Mouse (Mus musculus): ENCODE measurements around the gene Chst11. TPM values are rescaled to one million over a fixed set of nuclear protein-coding genes. Genes with fewer than 3 reads are reported as not detected.

Chst11 gene
- polyA plus RNA-seq, 1 experiment from 2014 or later, result 2.9 TPM

DNA sequence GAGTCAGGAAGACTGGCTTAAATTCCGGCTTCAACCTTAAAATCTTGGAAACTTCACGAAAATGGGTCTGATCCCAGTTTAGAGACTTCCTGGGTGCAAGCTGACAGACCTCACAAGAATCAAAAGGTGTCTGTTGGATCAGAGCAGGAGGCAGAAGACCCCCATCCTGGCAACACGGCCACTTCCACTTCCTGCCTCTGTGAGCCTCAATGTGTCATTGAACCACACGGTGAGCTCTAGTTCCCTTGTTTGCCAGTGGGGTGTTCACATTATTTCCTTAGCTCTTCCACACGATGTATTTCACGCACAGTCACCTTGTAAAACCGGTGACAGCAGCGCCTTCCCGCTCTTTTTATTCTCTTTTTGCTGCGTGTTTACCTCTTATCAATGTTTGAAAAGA lies 54.1 kb downstream of the Chst11 start:
- no peak overlapping the region for H3K4me2 ChIP-seq (replicated peaks)
- no peak for ATAC-seq
- H3K36me3 ChIP-seq, result no peaks in the 10 kb centered on the region
- 86% methylated on average over 10 of the region's 10 CpGs for WGBS
- peaks cover 41% of the 10 kb centered on the region for H3K4me1 ChIP-seq (replicated peaks)
- no peaks in the 10 kb centered on the region for H3K27me3 ChIP-seq
- no peaks in the 10 kb centered on the region for H3K9me3 ChIP-seq
- no peak overlapping the region for H3K9ac ChIP-seq (replicated peaks)
- H3K27ac ChIP-seq, result no peak overlapping the region
- H3K4me3 ChIP-seq (replicated peaks), result no peak overlapping the region

DNA sequence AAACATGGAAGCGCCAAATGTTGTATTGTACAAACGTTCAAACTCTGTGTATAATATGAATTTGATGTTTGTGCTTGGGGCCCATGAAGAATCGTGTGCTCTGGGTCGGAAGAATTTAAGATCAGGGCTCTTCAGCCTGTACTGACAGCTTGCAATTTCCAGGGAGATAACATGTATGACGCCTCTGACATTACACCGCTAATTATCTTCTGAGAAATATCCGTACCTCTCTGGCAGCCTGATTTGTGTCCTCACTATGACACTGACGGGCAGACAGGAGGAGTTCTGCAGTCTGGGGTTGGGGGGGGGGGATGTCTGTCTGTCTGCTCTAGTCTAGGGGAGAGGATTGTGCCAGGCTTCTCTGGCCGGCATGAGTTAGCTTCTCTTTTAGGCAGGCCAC lies 56.6 kb downstream of the Chst11 start:
- WGBS, result 66% methylated on average over 9 of the region's 9 CpGs
- no peak for ATAC-seq
- H3K4me3 ChIP-seq (replicated peaks), result no peak overlapping the region

DNA sequence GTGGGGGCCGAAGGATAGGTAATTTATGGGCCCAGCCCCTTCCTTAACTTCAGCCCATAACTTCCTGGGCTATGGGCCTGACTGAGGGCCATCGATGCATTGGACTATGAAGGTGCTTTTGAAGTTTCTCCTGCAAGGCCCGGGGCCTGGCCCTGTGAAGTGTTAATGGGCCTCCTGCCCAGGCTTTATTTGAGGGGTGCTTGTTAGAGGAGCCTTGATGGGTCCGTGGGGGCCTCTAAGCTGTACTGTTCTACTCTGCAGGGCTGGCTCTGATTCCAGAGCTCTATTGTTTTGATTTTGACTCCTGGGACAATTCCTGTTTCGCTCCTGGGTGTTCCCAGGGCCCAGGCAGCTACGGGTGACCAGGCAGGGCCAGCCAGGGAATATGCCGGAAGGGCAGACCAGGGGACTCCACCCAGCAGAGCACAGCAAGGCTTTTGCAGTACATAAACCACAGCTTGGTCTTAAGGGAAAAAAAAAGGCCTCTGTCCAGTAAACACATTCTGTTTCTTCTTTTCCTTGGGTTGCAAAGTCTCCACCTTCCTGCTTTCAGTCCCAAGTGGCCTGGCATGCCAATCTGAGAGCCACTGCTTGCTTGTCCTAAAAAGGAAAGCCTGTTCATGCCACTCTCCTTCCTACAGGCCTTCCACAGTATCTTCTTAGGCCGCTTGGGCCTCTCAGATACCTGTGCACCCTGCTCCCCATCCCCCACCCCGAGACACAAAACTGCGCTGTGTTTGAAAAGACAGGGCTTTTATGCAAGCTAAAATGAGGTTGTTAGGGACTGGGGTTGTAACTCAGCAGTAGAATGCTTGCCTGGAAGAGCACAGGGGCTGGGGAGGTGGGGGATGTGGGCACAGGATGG lies 57.5 kb downstream of the Chst11 start:
- peak; percentile 72 for ATAC-seq
- Histone ChIP-seq H3K27ac (peak overlapping the region; percentile 71), H3K9ac (replicated peaks) (no peak overlapping the region), H3K9me3 (no peaks in the 10 kb centered on the region), H3K4me3 (replicated peaks) (no peak overlapping the region), H3K4me1 (replicated peaks) (peaks cover 25% of the 10 kb centered on the region), H3K4me2 (replicated peaks) (no peak overlapping the region), H3K36me3 (no peaks in the 10 kb centered on the region), H3K27me3 (no peaks in the 10 kb centered on the region)
- WGBS, result 19% methylated on average over 10 of the region's 10 CpGs

More for the DNA sequence above, 56.6 kb downstream of the Chst11 start:
- no peaks in the 10 kb centered on the region for H3K9me3 ChIP-seq
- no peak overlapping the region for H3K27ac ChIP-seq
- H3K27me3 ChIP-seq, result no peaks in the 10 kb centered on the region
- peaks cover 33% of the 10 kb centered on the region for H3K4me1 ChIP-seq (replicated peaks)
- H3K9ac ChIP-seq (replicated peaks), result no peak overlapping the region
- H3K36me3 ChIP-seq, result no peaks in the 10 kb centered on the region
- no peak overlapping the region for H3K4me2 ChIP-seq (replicated peaks)

- Histone ChIP-seq H3K27me3 (no peaks in the 10 kb centered on the region), H3K9me3 (no peaks in the 10 kb centered on the region), H3K4me3 (replicated peaks) (no peak overlapping the region), H3K36me3 (no peaks in the 10 kb centered on the region), H3K9ac (replicated peaks) (no peak overlapping the region), H3K4me2 (replicated peaks) (no peak overlapping the region), H3K4me1 (replicated peaks) (peaks cover 26% of the 10 kb centered on the region), H3K27ac (no peak overlapping the region)
- 66% methylated on average over 2 of the region's 2 CpGs for WGBS
- ATAC-seq, result no peak
Measured at GRCm38 (mm10) chr10:83043478-83044259, 58.4 kb downstream of the Chst11 start.

DNA sequence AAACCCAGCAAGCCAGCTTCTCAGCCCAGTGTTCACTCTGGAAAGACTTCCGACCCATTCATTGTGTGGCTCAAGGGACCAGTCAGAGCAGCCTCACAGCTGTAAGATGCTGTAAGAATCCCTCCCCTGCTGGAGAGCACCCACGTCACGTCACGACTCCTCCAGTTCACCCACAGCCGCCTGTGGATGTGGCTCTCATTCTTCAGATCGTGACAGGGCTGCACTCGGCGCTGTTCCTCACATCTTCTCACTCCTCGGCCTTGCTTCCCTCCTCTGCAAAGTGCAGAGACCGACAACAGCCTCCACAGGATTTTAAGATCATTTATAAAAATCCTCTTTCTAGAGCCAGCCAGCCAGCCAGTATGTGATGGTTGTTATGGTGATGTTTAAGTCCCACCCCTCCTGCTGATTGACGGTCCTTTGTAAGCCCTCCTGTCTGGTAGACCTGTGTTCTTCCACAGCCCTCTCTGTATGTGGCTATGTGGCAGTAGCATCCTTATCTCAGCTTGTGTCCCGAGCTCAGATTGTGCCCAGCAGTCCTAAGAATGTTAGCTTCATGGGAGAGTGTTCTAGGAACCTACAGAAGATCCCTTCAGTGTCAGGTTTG lies 64.0 kb downstream of the Chst11 start:
- no peak overlapping the region for H3K4me3 ChIP-seq (replicated peaks)
- peaks cover 15% of the 10 kb centered on the region for H3K4me1 ChIP-seq (replicated peaks)
- H3K27me3 ChIP-seq, result no peaks in the 10 kb centered on the region
- no peaks in the 10 kb centered on the region for H3K9me3 ChIP-seq
- 42% methylated on average over 12 of the region's 12 CpGs for WGBS
- H3K27ac ChIP-seq, result peak overlapping the region; percentile 72
- no peaks in the 10 kb centered on the region for H3K36me3 ChIP-seq
- peak overlapping the region; percentile 15; the same call in 1 of the 2 replicates for H3K4me2 ChIP-seq (replicated peaks)
- peak; percentile 86 for ATAC-seq
- H3K9ac ChIP-seq (replicated peaks), result no peak overlapping the region

- Histone ChIP-seq H3K9ac (replicated peaks) (no peak overlapping the region), H3K4me1 (replicated peaks) (peaks cover 17% of the 10 kb centered on the region), H3K9me3 (no peaks in the 10 kb centered on the region), H3K36me3 (no peaks in the 10 kb centered on the region), H3K4me3 (replicated peaks) (no peak overlapping the region), H3K27ac (no peak overlapping the region), H3K27me3 (no peaks in the 10 kb centered on the region), H3K4me2 (replicated peaks) (no peak overlapping the region)
- ATAC-seq, result no peak
- 83% methylated on average over 10 of the region's 10 CpGs for WGBS
Measured at GRCm38 (mm10) chr10:83053886-83054550, 68.7 kb downstream of the Chst11 start.

DNA sequence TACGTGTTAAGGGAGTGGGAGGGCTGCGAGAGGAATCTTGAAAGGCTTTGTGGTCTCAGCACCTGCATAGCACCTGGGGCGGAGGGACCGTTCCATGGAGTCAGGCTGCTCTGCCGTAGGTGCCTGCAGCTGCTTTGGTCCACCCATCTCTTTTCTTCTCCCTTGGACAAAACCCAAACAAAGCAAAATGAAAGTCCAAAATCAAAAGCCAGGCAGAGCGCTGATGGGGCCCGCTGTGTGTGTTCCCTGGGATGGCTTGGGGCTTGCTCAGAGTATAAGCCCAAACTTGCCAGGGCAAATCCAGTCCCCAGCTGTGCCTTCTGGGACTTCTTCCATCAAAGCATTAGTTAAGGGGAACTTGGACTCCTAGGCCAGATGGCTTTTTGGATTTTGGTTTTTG lies 71.0 kb downstream of the Chst11 start:
- Histone ChIP-seq H3K4me1 (replicated peaks) (peaks cover 22% of the 10 kb centered on the region), H3K27me3 (no peaks in the 10 kb centered on the region), H3K4me2 (replicated peaks) (no peak overlapping the region), H3K4me3 (replicated peaks) (no peak overlapping the region), H3K36me3 (no peaks in the 10 kb centered on the region), H3K27ac (no peak overlapping the region), H3K9ac (replicated peaks) (no peak overlapping the region), H3K9me3 (no peaks in the 10 kb centered on the region)
- no peak for ATAC-seq
- WGBS, result 68% methylated on average over 7 of the region's 7 CpGs

DNA sequence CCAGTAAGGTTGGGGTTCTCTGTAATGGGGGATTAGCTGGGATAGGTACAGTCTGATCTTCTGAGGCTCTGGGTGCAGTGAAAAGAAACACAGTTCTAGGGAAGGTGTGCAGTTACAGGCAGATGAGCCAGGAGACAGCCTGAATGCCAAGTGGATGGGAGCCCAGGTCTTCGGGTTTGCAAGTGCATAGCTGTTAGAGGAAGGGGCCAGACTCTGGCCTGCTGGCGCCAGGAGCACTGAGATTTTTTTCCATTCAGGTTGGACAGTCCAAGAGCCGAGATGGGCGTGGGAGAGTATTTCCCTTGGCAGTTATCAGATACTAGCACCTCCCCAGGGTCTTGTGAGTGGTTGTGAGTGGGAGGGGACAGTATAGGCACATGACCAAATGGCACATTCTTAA lies 71.6 kb downstream of the Chst11 start:
- Histone ChIP-seq H3K4me1 (replicated peaks) (peaks cover 22% of the 10 kb centered on the region), H3K27ac (no peak overlapping the region), H3K4me2 (replicated peaks) (no peak overlapping the region), H3K9ac (replicated peaks) (no peak overlapping the region), H3K9me3 (no peaks in the 10 kb centered on the region), H3K36me3 (no peaks in the 10 kb centered on the region), H3K27me3 (no peaks in the 10 kb centered on the region), H3K4me3 (replicated peaks) (no peak overlapping the region)
- ATAC-seq, result no peak
- WGBS, result 93% methylated on average over 4 of the region's 4 CpGs

DNA sequence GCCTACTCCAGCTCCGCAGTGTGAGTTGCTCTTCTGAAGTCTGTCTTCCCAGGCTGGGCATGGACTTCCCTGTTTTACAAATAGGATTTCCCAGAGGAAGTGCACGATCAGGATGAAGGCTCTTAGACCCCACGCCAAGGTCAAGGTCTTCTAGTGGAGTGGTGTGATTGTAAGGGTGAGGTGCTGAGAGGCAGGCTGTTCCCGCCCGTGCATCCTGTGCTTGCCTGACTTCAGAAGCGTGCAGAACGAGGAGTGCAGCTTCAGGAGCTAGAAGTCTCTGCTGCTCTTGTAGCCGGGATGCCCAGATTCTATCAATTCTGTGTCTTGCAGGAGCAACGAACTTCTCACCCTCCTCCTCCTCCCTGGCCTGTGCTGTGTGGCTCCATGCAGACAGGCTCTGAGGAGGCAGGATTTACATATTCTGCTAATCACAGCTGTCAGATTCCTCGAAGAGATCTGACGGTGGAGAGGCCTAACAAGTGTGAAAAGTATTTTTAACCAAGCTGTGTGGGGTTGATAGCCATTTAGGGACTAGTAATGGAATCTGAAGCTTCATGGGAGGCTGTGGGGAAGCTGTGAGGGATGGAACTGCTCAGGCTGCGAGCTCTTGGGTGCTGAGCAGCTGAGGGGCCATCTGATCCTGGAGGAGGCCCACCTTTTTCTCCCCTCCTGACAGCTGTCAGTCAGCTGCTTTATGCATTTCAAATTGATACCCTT lies 74.9 kb downstream of the Chst11 start:
- Histone ChIP-seq H3K9ac (replicated peaks) (0 out of 2 replicates have a peak overlapping the region, but pooled peaks have one; percentile 14), H3K4me1 (replicated peaks) (peaks cover 22% of the 10 kb centered on the region), H3K27ac (peak overlapping the region; percentile 32; the same call in 1 of the 2 replicates), H3K4me3 (replicated peaks) (no peak overlapping the region), H3K27me3 (no peaks in the 10 kb centered on the region), H3K9me3 (no peaks in the 10 kb centered on the region), H3K36me3 (no peaks in the 10 kb centered on the region), H3K4me2 (replicated peaks) (no peak overlapping the region)
- 51% methylated on average over 12 of the region's 12 CpGs for WGBS
- no peak for ATAC-seq

DNA sequence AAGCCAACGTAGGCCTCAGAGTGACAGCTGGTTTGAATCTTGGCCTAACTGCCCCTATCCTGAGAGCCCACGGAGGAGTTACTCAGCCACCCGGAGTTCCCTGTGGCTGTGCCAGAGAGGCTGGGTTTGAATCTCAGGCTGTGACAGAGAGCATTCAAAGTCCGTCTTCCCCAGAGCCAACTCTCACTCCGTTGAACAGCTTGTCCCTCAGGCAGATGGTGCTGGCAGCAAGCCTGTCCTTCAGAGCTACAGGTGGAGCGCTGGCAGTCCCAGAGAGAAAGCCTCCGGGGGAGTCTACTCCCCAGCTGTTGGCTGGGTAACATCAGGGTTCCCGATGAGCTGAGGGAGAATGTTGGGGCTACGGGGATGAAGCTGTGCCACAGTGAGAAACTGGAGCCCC lies 77.0 kb downstream of the Chst11 start:
- Histone ChIP-seq H3K4me3 (replicated peaks) (no peak overlapping the region), H3K9ac (replicated peaks) (no peak overlapping the region), H3K4me1 (replicated peaks) (peaks cover 22% of the 10 kb centered on the region), H3K36me3 (no peaks in the 10 kb centered on the region), H3K27me3 (no peaks in the 10 kb centered on the region), H3K4me2 (replicated peaks) (no peak overlapping the region), H3K9me3 (no peaks in the 10 kb centered on the region), H3K27ac (no peak overlapping the region)
- no peak for ATAC-seq
- WGBS, result 82% methylated on average over 9 of the region's 9 CpGs

GRCm38 (mm10) chr10:83064796-83065195 lies 79.5 kb downstream of the Chst11 start:
- Histone ChIP-seq H3K9ac (replicated peaks) (no peak overlapping the region), H3K27me3 (no peaks in the 10 kb centered on the region), H3K27ac (no peak overlapping the region), H3K4me3 (replicated peaks) (no peak overlapping the region), H3K9me3 (no peaks in the 10 kb centered on the region), H3K4me1 (replicated peaks) (peaks cover 12% of the 10 kb centered on the region), H3K4me2 (replicated peaks) (no peak overlapping the region), H3K36me3 (no peaks in the 10 kb centered on the region)
- WGBS, result 90% methylated on average over 5 of the region's 5 CpGs
- no peak for ATAC-seq
